Mouse (Mus musculus) heart, embryonic 13.5 days (tissue): ENCODE measurements around the gene Rab2b. TPM values are rescaled to one million over a fixed set of nuclear protein-coding genes. Genes with fewer than 3 reads are reported as not detected.

Experiments
- ATAC-seq: fragments of 200-750 bp; cut with Nextera tagmentation; 2 replicates; pipeline ENCODE4 v1.8.0; 2017; ENCODE audit warnings: moderate TSS enrichment; ENCODE audit not compliant: insufficient number of reproducible peaks, low FRiP score, low TSS enrichment; ENCODE audit errors: extremely low read depth
- H3K27ac ChIP-seq: fragments of 300-500 bp; sonication (generic); replicated peaks from 2 replicates; pipeline ENCODE4 v1.5.1; 2015; ENCODE audit warnings: moderate library complexity, mild to moderate bottlenecking, inconsistent platforms
- H3K27me3 ChIP-seq: fragments of 300-500 bp; sonication (generic); replicated peaks from 2 replicates; pipeline ENCODE4 v1.6.1; 2015; ENCODE audit warnings: mild to moderate bottlenecking, inconsistent platforms
- H3K36me3 ChIP-seq: fragments of 300-500 bp; sonication (generic); 2 replicates; pipeline ENCODE4 v1.6.1; 2015; ENCODE audit warnings: mild to moderate bottlenecking, inconsistent platforms
- H3K4me1 ChIP-seq: fragments of 300-500 bp; sonication (generic); 2 replicates; pipeline ENCODE4 v1.6.1; 2015; ENCODE audit warnings: inconsistent platforms
- H3K4me2 ChIP-seq: fragments of 300-500 bp; sonication (generic); 2 replicates; pipeline ENCODE4 v1.6.1; 2015; ENCODE audit warnings: inconsistent platforms, mild to moderate bottlenecking, moderate library complexity
- H3K4me3 ChIP-seq: fragments of 300-500 bp; sonication (generic); 2 replicates; pipeline ENCODE4 v1.5.1; 2015; ENCODE audit warnings: moderate library complexity, mild to moderate bottlenecking, inconsistent platforms
- H3K9ac ChIP-seq: fragments of 300-500 bp; sonication (generic); 2 replicates; pipeline ENCODE4 v1.6.1; 2015; ENCODE audit warnings: inconsistent platforms, mild to moderate bottlenecking, moderate library complexity
- H3K9me3 ChIP-seq: fragments of 300-500 bp; sonication (generic); 2 replicates; pipeline ENCODE4 v1.6.1; 2016; ENCODE audit warnings: inconsistent platforms
- WGBS: fragments of 180-500 bp; shearing (Covaris S2); methylation state at CpG from one replicate; pipeline ENCODE4 v1.1.7; 2015; ENCODE audit warnings: mixed read lengths; 5-methylcytosine and 5-hydroxymethylcytosine counted together
- polyA plus RNA-seq: library from polyadenylated mRNA; unstranded; fragments of >200 nt; fragmentation: Nextera tagmentation; extraction: Ambion mirVana; gene quantifications from 2 replicates; pipeline ENCODE4 v1.2.1, GENCODE M21; 2015

Rab2b gene
- polyA plus RNA-seq = 13.9 and 16.7 TPM in 2 replicates

DNA sequence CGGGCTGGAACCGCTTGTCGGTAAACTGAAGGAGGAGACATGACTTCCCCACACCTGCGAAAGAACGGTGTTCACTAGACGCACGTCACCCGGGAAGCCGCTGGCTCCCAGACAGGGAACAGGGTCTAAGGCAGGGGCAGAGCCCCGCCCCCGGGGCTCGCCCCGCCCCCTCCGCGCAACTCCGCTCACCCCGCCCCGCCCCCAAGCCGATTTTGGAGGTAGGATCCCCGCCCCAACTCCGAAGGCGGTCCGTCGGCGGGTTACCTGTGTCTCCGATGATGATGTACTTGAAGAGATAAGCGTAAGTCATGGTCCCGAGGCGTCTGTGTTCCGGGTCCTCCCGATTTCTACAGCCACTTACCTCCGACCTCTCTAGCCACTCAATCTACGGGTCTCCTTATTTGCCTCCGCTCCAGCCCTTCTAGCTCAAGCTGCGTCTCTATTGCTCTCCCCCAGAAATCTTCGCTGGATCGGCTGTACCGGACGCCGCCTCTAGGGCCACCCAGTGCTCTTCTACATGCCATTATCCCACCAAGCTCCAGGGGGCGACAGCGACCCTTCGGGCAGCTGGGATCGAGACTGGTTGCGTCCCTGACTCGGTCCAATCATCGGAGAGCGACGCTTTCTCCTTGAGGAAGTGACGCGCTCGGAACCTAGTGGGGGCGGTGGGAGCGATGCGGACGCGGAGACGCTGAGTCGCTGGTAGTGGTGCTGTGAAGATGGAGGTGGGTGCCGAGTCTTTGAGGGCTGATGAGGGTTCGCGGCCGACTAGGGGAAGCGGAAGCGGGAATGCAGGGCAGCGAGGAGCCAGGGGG lies at the start of gene Rab2b, which contains the start of gene Tox4:
TSS of gene Rab2b (minus strand) at position 614 of the 815 bp plus-strand sequence.
TSS of gene Tox4 (plus strand) at position 215 of the 815 bp plus-strand sequence.
- Histone ChIP-seq H3K9me3 (no peaks in the 10 kb centered on the region), H3K4me1 (peaks cover 26% of the 10 kb centered on the region), H3K4me2 (peak within 1 kb of the TSS; percentile 82), H3K9ac (peak within 1 kb of the TSS; percentile 94), H3K27me3 (no peaks in the 10 kb centered on the region), H3K27ac (peak within 1 kb of the TSS; percentile 89), H3K4me3 (peak within 1 kb of the TSS; percentile 86), H3K36me3 (peaks cover 21% of the 10 kb centered on the region)
- under 1% methylated on average over 65 of the region's 66 CpGs for WGBS
- peak; percentile 91 for ATAC-seq

GRCm38 (mm10) chr14:52327910-52328812 lies 48.8 kb upstream of the Rab2b start, which contains the start of gene Sall2:
Sall2 (minus strand) TSS chr14:52328762.
- Histone ChIP-seq H3K4me1 (peaks cover 12% of the 10 kb centered on the region; the same call in 1 of the 2 replicates), H3K27ac (no peak within 1 kb of the TSS), H3K4me3 (peak within 1 kb of the TSS; percentile 55), H3K36me3 (no peaks in the 10 kb centered on the region), H3K9me3 (no peaks in the 10 kb centered on the region), H3K9ac (peak within 1 kb of the TSS; percentile 70), H3K4me2 (peak within 1 kb of the TSS; percentile 80), H3K27me3 (peaks cover 73% of the 10 kb centered on the region)
- no peak for ATAC-seq
- WGBS = 2% methylated on average over 26 of the region's 26 CpGs

GRCm38 (mm10) chr14:52327375-52327901 lies 48.1 kb upstream of the Rab2b start:
- Histone ChIP-seq H3K36me3 (no peaks in the 10 kb centered on the region), H3K9me3 (no peaks in the 10 kb centered on the region), H3K4me3 (peak overlapping the region; percentile 55), H3K4me1 (peaks cover 12% of the 10 kb centered on the region; the same call in 1 of the 2 replicates), H3K27ac (no peak overlapping the region), H3K9ac (peak overlapping the region; percentile 70), H3K4me2 (peak overlapping the region; percentile 80), H3K27me3 (peaks cover 76% of the 10 kb centered on the region)
- WGBS = 3% methylated on average over 14 of the region's 14 CpGs
- no peak for ATAC-seq

GRCm38 (mm10) chr14:52325890-52326289 lies 46.5 kb upstream of the Rab2b start:
- H3K27ac ChIP-seq = no peak overlapping the region
- H3K4me3 ChIP-seq = no peak overlapping the region
- H3K9ac ChIP-seq = no peak overlapping the region
- no peaks in the 10 kb centered on the region for H3K9me3 ChIP-seq
- H3K4me2 ChIP-seq = no peak overlapping the region
- WGBS = 8% methylated on average over 4 of the region's 4 CpGs
- ATAC-seq = no peak
- peaks cover 12% of the 10 kb centered on the region; the same call in 1 of the 2 replicates for H3K4me1 ChIP-seq
- peaks cover 62% of the 10 kb centered on the region for H3K27me3 ChIP-seq
- H3K36me3 ChIP-seq = no peaks in the 10 kb centered on the region

GRCm38 (mm10) chr14:52319361-52319760 lies 40.0 kb upstream of the Rab2b start:
- no peak for ATAC-seq
- Histone ChIP-seq H3K9me3 (no peaks in the 10 kb centered on the region), H3K36me3 (peaks cover 5% of the 10 kb centered on the region), H3K4me2 (no peak overlapping the region), H3K4me1 (peaks cover 19% of the 10 kb centered on the region), H3K27ac (no peak overlapping the region), H3K27me3 (peaks cover 10% of the 10 kb centered on the region; the same call in 1 of the 2 replicates), H3K4me3 (no peak overlapping the region), H3K9ac (no peak overlapping the region)
- 41% methylated on average over 6 of the region's 6 CpGs for WGBS

DNA sequence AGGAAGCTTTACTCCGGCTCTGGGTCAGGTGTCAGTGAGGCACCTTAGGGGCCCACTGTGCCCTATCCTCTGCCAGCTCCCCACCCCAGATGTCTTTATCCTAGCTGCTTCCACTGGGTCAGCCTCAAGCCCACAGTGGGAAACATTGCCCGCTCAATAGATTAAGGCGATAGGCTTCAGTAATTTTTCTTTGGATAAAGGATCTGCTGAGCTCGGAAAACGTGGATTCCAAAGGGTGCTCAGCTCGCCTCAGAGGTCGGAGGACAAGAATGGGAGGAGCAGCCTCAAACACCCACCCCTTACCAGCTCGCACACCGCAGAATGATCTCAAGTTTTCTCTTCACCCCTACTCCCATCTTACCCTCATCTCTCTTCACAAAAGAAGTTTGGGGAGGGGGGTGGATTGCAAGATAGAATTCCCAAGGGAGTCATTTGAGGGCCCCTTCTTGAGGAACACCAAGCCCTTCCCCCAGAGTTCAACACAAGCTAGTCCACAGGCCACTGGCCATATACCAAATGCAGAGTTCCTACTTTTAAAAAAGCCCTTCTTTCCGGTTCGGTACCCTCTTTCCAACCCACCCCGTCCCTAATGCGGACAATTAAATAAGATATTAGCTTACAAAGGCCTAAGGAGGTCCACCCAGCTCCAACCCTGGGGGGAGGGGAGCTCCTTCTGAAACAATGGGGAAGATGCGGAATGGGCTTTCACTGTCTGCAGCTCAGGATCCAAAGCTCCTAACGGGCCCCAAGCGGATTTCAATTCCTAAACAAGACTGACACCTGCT lies 37.3 kb upstream of the Rab2b start:
- Histone ChIP-seq H3K9ac (peak overlapping the region; percentile 97), H3K4me2 (peak overlapping the region; percentile 86), H3K4me3 (peak overlapping the region; percentile 88), H3K36me3 (peaks cover 33% of the 10 kb centered on the region), H3K9me3 (no peaks in the 10 kb centered on the region), H3K27me3 (no peaks in the 10 kb centered on the region), H3K4me1 (peaks cover 38% of the 10 kb centered on the region), H3K27ac (peak overlapping the region; percentile 87)
- WGBS = 15% methylated on average over 16 of the region's 16 CpGs
- no peak for ATAC-seq

GRCm38 (mm10) chr14:52315792-52316440 lies 36.6 kb upstream of the Rab2b start:
- H3K4me2 ChIP-seq = peak overlapping the region; percentile 86
- no peaks in the 10 kb centered on the region for H3K9me3 ChIP-seq
- peaks cover 40% of the 10 kb centered on the region for H3K36me3 ChIP-seq
- no peaks in the 10 kb centered on the region for H3K27me3 ChIP-seq
- peak overlapping the region; percentile 97 for H3K9ac ChIP-seq
- peaks cover 39% of the 10 kb centered on the region for H3K4me1 ChIP-seq
- peak overlapping the region; percentile 88 for H3K4me3 ChIP-seq
- peak overlapping the region; percentile 87 for H3K27ac ChIP-seq
- ATAC-seq = peak; percentile 62
- under 1% methylated on average over 30 of the region's 41 CpGs for WGBS

GRCm38 (mm10) chr14:52315283-52315780 lies 36.0 kb upstream of the Rab2b start:
- Histone ChIP-seq H3K27ac (peak overlapping the region; percentile 87), H3K27me3 (no peaks in the 10 kb centered on the region), H3K9me3 (no peaks in the 10 kb centered on the region), H3K4me3 (peak overlapping the region; percentile 88), H3K36me3 (peaks cover 46% of the 10 kb centered on the region), H3K4me1 (peaks cover 39% of the 10 kb centered on the region), H3K9ac (peak overlapping the region; percentile 97), H3K4me2 (peak overlapping the region; percentile 86)
- no peak for ATAC-seq
- 6% methylated on average over 17 of the region's 17 CpGs for WGBS

DNA sequence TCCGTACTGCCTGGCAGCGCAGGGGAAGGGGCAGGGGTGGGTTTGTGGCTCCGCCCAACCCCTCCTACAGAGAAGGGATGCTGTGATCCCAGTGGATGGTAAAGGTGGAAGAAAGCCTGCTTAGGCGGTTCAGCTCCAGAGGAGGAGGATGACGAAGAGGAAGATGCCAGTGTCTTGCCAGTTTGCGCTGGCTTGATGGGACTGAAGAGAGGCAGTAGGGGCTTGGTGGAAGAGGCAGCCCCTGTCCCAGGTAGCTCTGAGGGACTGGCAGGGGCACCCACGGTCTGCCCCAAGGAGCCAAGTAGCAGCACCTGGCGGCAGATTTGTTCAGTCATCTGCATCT lies 35.4 kb upstream of the Rab2b start:
- Histone ChIP-seq H3K4me2 (peak overlapping the region; percentile 86), H3K36me3 (peaks cover 51% of the 10 kb centered on the region), H3K9me3 (no peaks in the 10 kb centered on the region), H3K27me3 (no peaks in the 10 kb centered on the region), H3K4me3 (peak overlapping the region; percentile 88), H3K9ac (peak overlapping the region; percentile 97), H3K4me1 (peaks cover 39% of the 10 kb centered on the region), H3K27ac (no peak overlapping the region)
- ATAC-seq = no peak
- 41% methylated on average over 8 of the region's 8 CpGs for WGBS
